Mouse (Mus musculus) midbrain, embryonic 14.5 days (tissue): ENCODE measurements around the gene Psmd11. TPM values are rescaled to one million over a fixed set of nuclear protein-coding genes. Genes with fewer than 3 reads are reported as not detected.

Source experiments
- ATAC-seq: fragments of 200-750 bp; cut with Nextera tagmentation; 2 replicates; pipeline ENCODE4 v1.8.0; 2017; ENCODE audit warnings: moderate number of reproducible peaks, moderate library complexity; ENCODE audit not compliant: low FRiP score, low TSS enrichment
- DNase-seq: peaks from one replicate; pipeline ENCODE4 v3.0.0-alpha.2; 2015
- H3K27ac ChIP-seq: fragments of 300-500 bp; sonication (generic); replicated peaks from 2 replicates; pipeline ENCODE4 v1.5.1; 2014; ENCODE audit warnings: mild to moderate bottlenecking, low read depth, low read length, moderate library complexity
- H3K27me3 ChIP-seq: fragments of 300-500 bp; sonication (generic); 2 replicates; pipeline ENCODE4 v1.6.1; 2014; ENCODE audit warnings: low read length, control low read depth, mixed read lengths; ENCODE audit not compliant: control insufficient read depth, insufficient read depth
- H3K36me3 ChIP-seq: fragments of 300-500 bp; sonication (generic); 2 replicates; pipeline ENCODE4 v1.6.1; 2014; ENCODE audit warnings: low read length, control low read depth; ENCODE audit not compliant: control insufficient read depth, insufficient read depth
- H3K4me1 ChIP-seq: fragments of 300-500 bp; sonication (generic); 2 replicates; pipeline ENCODE4 v1.6.1; 2014; ENCODE audit warnings: mild to moderate bottlenecking, antibody characterized with exemption, low read length, control low read depth; ENCODE audit not compliant: control insufficient read depth, insufficient read depth
- H3K4me2 ChIP-seq: fragments of 300-500 bp; sonication (generic); 2 replicates; pipeline ENCODE4 v1.6.1; 2014; ENCODE audit warnings: mild to moderate bottlenecking, low read length, moderate library complexity
- H3K4me3 ChIP-seq: fragments of 300-500 bp; sonication (generic); replicated peaks from 2 replicates; pipeline ENCODE4 v1.5.1; 2014; ENCODE audit warnings: low read depth, low read length
- H3K9ac ChIP-seq: fragments of 300-500 bp; sonication (generic); replicated peaks from 2 replicates; pipeline ENCODE4 v1.6.1; 2014; ENCODE audit warnings: mild to moderate bottlenecking, low read length, moderate library complexity
- H3K9me3 ChIP-seq: fragments of 300-500 bp; sonication (generic); 2 replicates; pipeline ENCODE4 v1.6.1; 2016; ENCODE audit warnings: low read length, control low read depth, mixed read lengths; ENCODE audit not compliant: control insufficient read depth
- WGBS: fragments of 180-500 bp; shearing (Covaris S2); extraction: QIAGEN DNeasy Blood & Tissue Kit; methylation state at CpG from one replicate; pipeline ENCODE4 v1.1.7; 2014; 5-methylcytosine and 5-hydroxymethylcytosine counted together
- polyA plus RNA-seq: library from polyadenylated mRNA; unstranded; fragments of >200 nt; fragmentation: Nextera tagmentation; extraction: Ambion mirVana; gene quantifications from 2 replicates; pipeline ENCODE4 v1.2.1, GENCODE M21; 2014

Gene Psmd11
- polyA plus RNA-seq, 1 experiment from 2014 or later: 299 TPM

- Histone ChIP-seq H3K4me2 (peak within 1 kb of the TSS; percentile 98), H3K27me3 (no peaks in the 10 kb centered on the region), H3K4me3 (peak within 1 kb of the TSS; percentile 90), H3K4me1 (peaks cover 19% of the 10 kb centered on the region), H3K27ac (peak within 1 kb of the TSS; percentile 99), H3K9ac (peak within 1 kb of the TSS; percentile 99), H3K9me3 (no peaks in the 10 kb centered on the region), H3K36me3 (peaks cover 40% of the 10 kb centered on the region)
- WGBS: under 1% methylated on average over 92 of the region's 116 CpGs
- ATAC-seq (peak; percentile 90), DNase-seq (peak; percentile 99)
These were observed 48.1 kb downstream of the Psmd11 start, which contains the start of gene Cdk5r1 for GRCm38 (mm10) chr11:80476222-80477189. Gene Cdk5r1, plus strand, starts transcription at chr11:80477023.

DNA sequence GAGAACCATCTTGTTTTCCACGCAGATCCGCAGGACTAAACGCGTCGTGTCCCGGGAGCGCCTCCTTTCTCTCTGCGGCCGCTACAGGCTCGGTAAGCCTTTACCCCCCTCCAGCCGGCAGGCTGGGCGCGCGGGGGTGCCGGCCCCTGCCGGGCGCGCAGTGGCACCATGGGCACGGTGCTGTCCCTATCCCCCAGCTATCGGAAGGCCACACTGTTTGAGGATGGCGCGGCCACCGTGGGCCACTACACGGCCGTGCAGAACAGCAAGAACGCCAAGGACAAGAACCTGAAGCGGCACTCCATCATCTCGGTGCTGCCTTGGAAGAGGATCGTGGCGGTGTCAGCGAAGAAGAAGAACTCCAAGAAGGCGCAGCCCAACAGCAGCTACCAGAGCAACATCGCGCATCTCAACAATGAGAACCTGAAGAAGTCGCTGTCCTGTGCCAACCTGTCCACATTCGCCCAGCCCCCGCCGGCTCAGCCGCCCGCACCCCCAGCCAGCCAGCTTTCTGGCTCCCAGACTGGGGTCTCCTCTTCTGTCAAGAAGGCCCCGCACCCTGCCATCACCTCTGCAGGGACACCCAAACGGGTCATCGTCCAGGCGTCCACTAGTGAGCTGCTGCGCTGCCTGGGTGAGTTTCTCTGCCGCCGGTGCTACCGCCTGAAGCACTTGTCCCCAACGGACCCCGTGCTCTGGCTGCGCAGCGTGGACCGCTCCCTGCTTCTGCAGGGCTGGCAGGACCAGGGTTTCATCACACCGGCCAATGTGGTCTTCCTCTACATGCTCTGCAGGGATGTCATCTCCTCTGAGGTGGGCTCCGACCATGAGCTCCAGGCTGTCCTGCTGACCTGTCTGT, 49.2 kb downstream of the Psmd11 start:
- Histone ChIP-seq H3K27me3 (no peaks in the 10 kb centered on the region), H3K4me2 (peak overlapping the region; percentile 98), H3K27ac (peak overlapping the region; percentile 99), H3K9me3 (no peaks in the 10 kb centered on the region), H3K9ac (peak overlapping the region; percentile 99), H3K36me3 (peaks cover 35% of the 10 kb centered on the region), H3K4me1 (peaks cover 30% of the 10 kb centered on the region), H3K4me3 (peak overlapping the region; percentile 90)
- WGBS: 6% methylated on average over 52 of the region's 55 CpGs
- ATAC-seq: peak; percentile 24
- peak; percentile 63 for DNase-seq

DNA sequence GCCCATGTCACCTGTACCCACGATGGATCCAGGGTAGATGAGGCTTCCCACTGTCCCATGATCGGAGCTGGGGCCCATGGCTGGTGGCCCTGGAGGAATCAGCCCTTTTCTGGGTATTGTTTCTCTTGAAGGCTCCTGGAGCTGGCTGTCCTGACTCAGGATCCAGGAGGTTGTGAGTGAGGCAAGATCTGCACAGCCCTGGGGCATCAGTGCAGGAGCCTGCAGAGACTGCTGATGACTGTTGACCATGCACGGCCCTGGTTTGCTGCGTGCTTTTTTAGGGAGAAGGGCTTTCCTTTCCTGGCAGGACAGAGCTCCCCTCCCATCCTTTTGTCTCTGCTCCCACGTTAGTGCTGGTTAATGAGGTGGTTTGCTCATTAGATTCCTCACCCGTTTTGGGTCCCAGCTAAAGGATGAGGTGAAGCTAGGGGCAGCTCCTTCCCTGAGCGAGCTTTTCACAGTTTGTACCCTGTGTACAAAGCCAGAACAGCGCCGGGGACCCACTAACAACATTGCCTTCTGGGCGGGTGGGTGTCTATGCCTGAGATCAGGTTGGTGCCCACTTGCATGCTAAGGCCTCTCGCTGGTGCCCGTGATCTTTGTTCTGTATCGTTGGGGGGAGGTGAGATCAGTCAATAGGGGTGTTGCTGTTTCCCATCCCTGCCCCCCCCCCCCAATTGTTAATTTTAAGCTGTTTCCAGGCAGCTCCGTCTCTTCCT, 50.4 kb downstream of the Psmd11 start:
- DNase-seq (peak; percentile 58), ATAC-seq (no peak)
- H3K36me3 ChIP-seq: peaks cover 31% of the 10 kb centered on the region
- peak overlapping the region; percentile 90 for H3K4me3 ChIP-seq
- H3K9ac ChIP-seq: peak overlapping the region; percentile 99
- H3K27ac ChIP-seq: peak overlapping the region; percentile 99
- H3K4me1 ChIP-seq: peaks cover 43% of the 10 kb centered on the region
- no peaks in the 10 kb centered on the region for H3K27me3 ChIP-seq
- peak overlapping the region; percentile 98 for H3K4me2 ChIP-seq
- WGBS: 28% methylated on average over 14 of the region's 14 CpGs
- H3K9me3 ChIP-seq: no peaks in the 10 kb centered on the region

- DNase-seq (peak; percentile 49), ATAC-seq (no peak)
These were observed 51.0 kb downstream of the Psmd11 start for GRCm38 (mm10) chr11:80479425-80479824.

GRCm38 (mm10) chr11:80479906-80480866, 51.8 kb downstream of the Psmd11 start:
- DNase-seq: peak; percentile 53

More at GRCm38 (mm10) chr11:80479425-80479824, 51.0 kb downstream of the Psmd11 start:
- Histone ChIP-seq H3K27me3 (no peaks in the 10 kb centered on the region), H3K9ac (peak overlapping the region; percentile 99), H3K4me3 (peak overlapping the region; percentile 90), H3K27ac (peak overlapping the region; percentile 99), H3K4me1 (peaks cover 48% of the 10 kb centered on the region), H3K9me3 (no peaks in the 10 kb centered on the region), H3K36me3 (peaks cover 31% of the 10 kb centered on the region), H3K4me2 (peak overlapping the region; percentile 98)
- WGBS: 47% methylated on average over 5 of the region's 5 CpGs

GRCm38 (mm10) chr11:80481409-80482050, 53.1 kb downstream of the Psmd11 start:
- 52% methylated on average over 13 of the region's 13 CpGs for WGBS
- peak; percentile 47 for DNase-seq
- H3K4me1 ChIP-seq: peaks cover 60% of the 10 kb centered on the region

More at GRCm38 (mm10) chr11:80479906-80480866, 51.8 kb downstream of the Psmd11 start:
- Histone ChIP-seq H3K27me3 (no peaks in the 10 kb centered on the region), H3K9ac (peak overlapping the region; percentile 99), H3K4me3 (peak overlapping the region; percentile 90), H3K4me2 (peak overlapping the region; percentile 98), H3K27ac (peak overlapping the region; percentile 99), H3K9me3 (no peaks in the 10 kb centered on the region), H3K4me1 (peaks cover 56% of the 10 kb centered on the region), H3K36me3 (peaks cover 31% of the 10 kb centered on the region)
- ATAC-seq: no peak
- 41% methylated on average over 31 of the region's 31 CpGs for WGBS

DNA sequence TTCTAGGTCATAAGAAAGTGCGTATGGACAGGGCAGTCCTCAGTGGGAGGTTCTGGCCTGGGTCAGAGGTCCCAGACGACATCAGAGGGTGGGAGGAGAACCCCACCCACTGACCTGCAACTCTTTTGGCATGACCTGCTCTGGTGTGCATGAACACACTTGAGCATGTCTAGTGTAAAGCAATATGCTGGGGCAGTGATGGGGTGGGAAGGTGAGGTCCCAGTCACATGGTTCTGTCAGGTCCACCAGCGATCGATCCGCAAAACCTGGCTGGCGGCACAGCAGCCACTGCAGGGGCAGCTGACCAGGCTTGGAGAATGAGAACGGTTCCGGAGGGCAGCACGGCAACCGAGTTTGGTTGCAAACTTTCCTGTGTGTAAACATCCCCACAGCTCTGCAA, 53.9 kb downstream of the Psmd11 start:
- peaks cover 31% of the 10 kb centered on the region for H3K36me3 ChIP-seq
- H3K9me3 ChIP-seq: no peaks in the 10 kb centered on the region
- H3K27me3 ChIP-seq: no peaks in the 10 kb centered on the region
- H3K4me2 ChIP-seq: peak overlapping the region; percentile 98
- peaks cover 61% of the 10 kb centered on the region for H3K4me1 ChIP-seq
- WGBS: 82% methylated on average over 10 of the region's 10 CpGs
- no peak for DNase-seq
- no peak for ATAC-seq
- H3K9ac ChIP-seq: peak overlapping the region; percentile 47
- H3K4me3 ChIP-seq: peak overlapping the region; percentile 90
- 0 out of 2 replicates have a peak overlapping the region, but pooled peaks have one; percentile 87 for H3K27ac ChIP-seq

More at GRCm38 (mm10) chr11:80481409-80482050, 53.1 kb downstream of the Psmd11 start:
- Histone ChIP-seq H3K4me3 (peak overlapping the region; percentile 90), H3K27ac (peak overlapping the region; percentile 63), H3K9ac (peak overlapping the region; percentile 99), H3K9me3 (no peaks in the 10 kb centered on the region), H3K36me3 (peaks cover 31% of the 10 kb centered on the region), H3K27me3 (no peaks in the 10 kb centered on the region), H3K4me2 (peak overlapping the region; percentile 98)
- ATAC-seq: no peak
